Mouse (Mus musculus): ENCODE measurements around the gene Rundc3a. TPM values are rescaled to one million over a fixed set of nuclear protein-coding genes. Genes with fewer than 3 reads are reported as not detected.
A peak's percentile ranks its signal among the peaks of the same experiment; 100 is the strongest.

Rundc3a gene
- 53.7 and 55.6 TPM in 2 replicates for polyA plus RNA-seq (2012; rRNA removed)

DNA sequence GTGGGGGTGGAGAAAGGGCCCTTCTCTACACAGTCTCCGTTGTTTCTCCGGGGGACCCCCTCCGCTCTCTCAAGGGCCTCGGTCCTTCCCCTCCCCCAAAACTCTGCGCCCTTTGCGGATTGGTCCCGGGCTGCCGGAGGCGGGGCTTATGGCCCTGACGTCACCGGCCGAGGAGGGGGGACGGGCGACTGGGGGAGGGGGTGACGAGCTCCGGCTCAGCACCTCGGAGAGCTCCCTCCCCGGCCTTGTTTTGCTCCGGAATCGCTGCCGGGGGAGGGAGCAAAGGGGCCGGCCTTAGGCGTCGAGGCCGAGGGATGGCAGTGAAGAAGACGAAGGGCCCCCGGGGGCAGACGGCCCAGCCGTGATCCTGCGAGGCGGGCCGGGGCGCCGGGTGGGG is at the start of gene Rundc3a:
TSS of gene Rundc3a (plus strand) at position 166 of the 397 bp plus-strand sequence.
- TF ChIP-seq POLR2A (IDR thresholded peaks at IDR 0.05; ENCODE audit: control insufficient read depth, low read depth, low read length), result no peak
- TF ChIP-seq CTCF (IDR thresholded peaks at IDR 0.05; ENCODE audit: control insufficient read depth, insufficient read depth, insufficient replicate concordance, low read depth, low read length), result no peak
- Histone ChIP-seq H3K4me3 (ENCODE audit: control insufficient read depth, low read depth, low read length) (peak within 1 kb of the TSS; percentile 72), H3K4me1 (ENCODE audit: control insufficient read depth, insufficient read depth, low read length) (peaks cover 17% of the 10 kb centered on the region), H3K27me3 (ENCODE audit: control insufficient read depth, insufficient read depth, low read length) (no peaks in the 10 kb centered on the region), H3K36me3 (ENCODE audit: control insufficient read depth, insufficient read depth, low read length) (no peaks in the 10 kb centered on the region), H3K27ac (ENCODE audit: control insufficient read depth, insufficient read depth, low read depth, low read length) (no peak within 1 kb of the TSS)

DNA sequence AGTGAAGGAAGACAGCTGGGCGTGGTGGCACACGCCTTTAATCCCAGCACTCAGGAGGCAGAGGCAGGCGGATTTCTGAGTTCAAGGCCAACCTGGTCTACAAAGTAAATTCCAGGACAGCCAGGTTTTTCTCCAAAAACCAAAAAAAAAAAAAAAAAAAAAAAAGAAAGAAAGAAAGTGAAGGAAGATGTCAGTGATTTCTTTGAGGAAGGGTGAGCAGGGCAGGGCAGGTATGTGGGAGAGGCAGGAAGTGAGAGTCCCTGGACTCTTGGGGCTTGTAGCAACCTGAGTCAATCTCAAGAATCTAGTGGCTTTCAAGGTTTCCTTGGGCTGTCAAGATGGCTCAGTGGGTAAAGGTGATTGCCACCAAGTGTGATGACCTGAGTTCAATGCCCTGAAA is 48.7 kb upstream of the Rundc3a start:
- Histone ChIP-seq H3K27me3 (ENCODE audit: control insufficient read depth, insufficient read depth, low read length) (no peaks in the 10 kb centered on the region), H3K4me1 (ENCODE audit: control insufficient read depth, insufficient read depth, low read length) (no peaks in the 10 kb centered on the region), H3K36me3 (ENCODE audit: control insufficient read depth, insufficient read depth, low read length) (no peaks in the 10 kb centered on the region), H3K27ac (ENCODE audit: control insufficient read depth, insufficient read depth, low read depth, low read length) (no peak overlapping the region), H3K4me3 (ENCODE audit: control insufficient read depth, low read depth, low read length) (no peak overlapping the region)
- no peak for TF ChIP-seq POLR2A (IDR thresholded peaks at IDR 0.05; ENCODE audit: control insufficient read depth, low read depth, low read length)
- TF ChIP-seq CTCF (IDR thresholded peaks at IDR 0.05; ENCODE audit: control insufficient read depth, insufficient read depth, insufficient replicate concordance, low read depth, low read length), result no peak

DNA sequence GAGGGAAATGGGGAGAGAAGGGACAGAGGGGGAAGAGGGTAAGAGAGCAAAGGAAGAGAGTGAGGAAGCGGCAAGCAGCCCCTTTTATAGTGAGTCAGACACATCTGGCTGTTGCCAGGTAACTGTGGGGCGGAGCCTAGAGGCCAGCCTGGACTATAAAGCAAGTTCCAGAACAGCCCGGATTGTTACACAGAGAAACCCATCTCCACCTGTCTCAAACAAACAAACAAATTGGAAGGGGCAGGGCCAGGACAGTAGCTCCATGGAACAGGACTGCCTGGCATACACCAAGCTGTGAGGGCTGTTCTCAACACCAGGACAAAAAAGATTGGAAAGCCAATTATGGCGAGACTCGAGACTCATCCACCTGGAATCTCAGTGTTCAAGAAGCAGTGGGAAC is 46.3 kb upstream of the Rundc3a start:
- H3K27me3 ChIP-seq (ENCODE audit: control insufficient read depth, insufficient read depth, low read length), result no peaks in the 10 kb centered on the region
- no peaks in the 10 kb centered on the region for H3K4me1 ChIP-seq (ENCODE audit: control insufficient read depth, insufficient read depth, low read length)
- no peak overlapping the region for H3K27ac ChIP-seq (ENCODE audit: control insufficient read depth, insufficient read depth, low read depth, low read length)
- peak overlapping the region; percentile 79 for H3K4me3 ChIP-seq (ENCODE audit: control insufficient read depth, low read depth, low read length)
- H3K36me3 ChIP-seq (ENCODE audit: control insufficient read depth, insufficient read depth, low read length), result no peaks in the 10 kb centered on the region
- TF ChIP-seq POLR2A (IDR thresholded peaks at IDR 0.05; ENCODE audit: control insufficient read depth, low read depth, low read length) (peak; percentile 33; the same call in 1 of the 2 replicates), CTCF (IDR thresholded peaks at IDR 0.05; ENCODE audit: control insufficient read depth, insufficient read depth, insufficient replicate concordance, low read depth, low read length) (no peak)

DNA sequence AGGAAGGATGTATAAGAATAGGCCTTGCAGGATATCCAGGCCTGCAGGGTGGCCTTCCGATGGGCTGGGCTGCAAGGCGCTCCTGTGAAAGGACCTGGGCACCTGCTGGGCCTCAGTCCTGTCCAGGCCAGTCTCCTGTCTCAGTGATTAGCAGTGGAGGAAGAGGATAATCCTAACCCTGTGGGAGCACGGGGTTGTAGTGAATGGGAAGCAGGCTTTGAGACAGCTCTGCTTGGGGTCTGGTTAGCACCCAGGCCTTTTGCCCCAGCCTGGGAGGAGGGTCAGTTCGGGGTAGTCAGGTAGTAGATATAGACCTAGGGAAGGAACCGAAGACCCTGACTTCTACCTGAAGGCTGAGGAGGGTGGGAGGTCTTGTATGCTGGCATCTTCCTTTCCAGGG is 45.5 kb upstream of the Rundc3a start:
- Histone ChIP-seq H3K27me3 (ENCODE audit: control insufficient read depth, insufficient read depth, low read length) (no peaks in the 10 kb centered on the region), H3K36me3 (ENCODE audit: control insufficient read depth, insufficient read depth, low read length) (no peaks in the 10 kb centered on the region), H3K27ac (ENCODE audit: control insufficient read depth, insufficient read depth, low read depth, low read length) (no peak overlapping the region), H3K4me1 (ENCODE audit: control insufficient read depth, insufficient read depth, low read length) (no peaks in the 10 kb centered on the region), H3K4me3 (ENCODE audit: control insufficient read depth, low read depth, low read length) (peak overlapping the region; percentile 70)
- TF ChIP-seq CTCF (IDR thresholded peaks at IDR 0.05; ENCODE audit: control insufficient read depth, insufficient read depth, insufficient replicate concordance, low read depth, low read length) (no peak), POLR2A (IDR thresholded peaks at IDR 0.05; ENCODE audit: control insufficient read depth, low read depth, low read length) (no peak)

DNA sequence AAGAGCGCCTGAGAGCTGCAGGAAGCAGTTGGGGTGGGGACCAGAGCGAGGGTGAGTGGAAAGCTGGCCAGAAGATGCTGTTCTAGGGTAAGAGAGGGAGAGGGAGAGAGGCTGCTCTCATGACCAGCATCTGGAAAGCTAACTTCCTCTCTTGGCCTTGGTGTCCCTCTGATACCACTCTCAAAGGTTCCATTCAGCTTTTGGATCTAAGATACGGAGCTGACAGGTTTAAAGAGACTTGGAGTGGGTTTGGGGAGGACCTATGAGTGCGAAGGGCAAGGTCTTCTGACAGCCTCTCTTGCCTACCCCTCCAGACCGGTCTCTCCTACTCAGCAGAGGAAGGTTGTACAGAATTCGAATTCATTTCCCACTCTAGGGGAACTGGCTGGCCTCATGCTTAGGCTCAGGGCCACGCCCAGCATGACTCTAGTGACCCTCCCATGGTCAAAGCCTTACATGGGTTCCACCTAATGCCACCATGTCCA is 45.1 kb upstream of the Rundc3a start:
- no peak overlapping the region for H3K27ac ChIP-seq (ENCODE audit: control insufficient read depth, insufficient read depth, low read depth, low read length)
- no peaks in the 10 kb centered on the region for H3K36me3 ChIP-seq (ENCODE audit: control insufficient read depth, insufficient read depth, low read length)
- H3K4me3 ChIP-seq (ENCODE audit: control insufficient read depth, low read depth, low read length), result peak overlapping the region; percentile 70
- H3K4me1 ChIP-seq (ENCODE audit: control insufficient read depth, insufficient read depth, low read length), result no peaks in the 10 kb centered on the region
- TF ChIP-seq POLR2A (IDR thresholded peaks at IDR 0.05; ENCODE audit: control insufficient read depth, low read depth, low read length) (no peak), CTCF (IDR thresholded peaks at IDR 0.05; ENCODE audit: control insufficient read depth, insufficient read depth, insufficient replicate concordance, low read depth, low read length) (no peak)
- no peaks in the 10 kb centered on the region for H3K27me3 ChIP-seq (ENCODE audit: control insufficient read depth, insufficient read depth, low read length)

DNA sequence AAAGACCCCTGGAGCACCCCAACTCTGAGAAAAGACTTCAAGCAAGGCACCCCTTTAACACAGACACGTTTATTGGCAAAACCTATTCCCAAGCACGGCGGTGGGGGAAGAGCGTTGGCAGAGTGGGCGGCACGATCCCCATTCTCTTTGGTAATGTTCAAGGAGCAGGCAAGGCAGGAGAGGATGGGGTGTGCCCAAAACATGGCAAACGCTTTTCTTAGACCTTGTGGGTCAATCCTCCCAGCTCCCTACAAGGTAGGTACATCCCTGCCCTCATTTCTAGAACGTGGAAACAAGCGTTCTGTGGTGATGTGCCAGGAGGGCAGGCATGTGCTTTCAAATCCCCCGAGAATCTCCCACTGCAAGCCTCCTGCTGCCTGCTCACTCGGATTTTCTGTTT is 44.4 kb upstream of the Rundc3a start:
- Histone ChIP-seq H3K36me3 (ENCODE audit: control insufficient read depth, insufficient read depth, low read length) (no peaks in the 10 kb centered on the region), H3K27ac (ENCODE audit: control insufficient read depth, insufficient read depth, low read depth, low read length) (no peak overlapping the region), H3K4me1 (ENCODE audit: control insufficient read depth, insufficient read depth, low read length) (no peaks in the 10 kb centered on the region), H3K4me3 (ENCODE audit: control insufficient read depth, low read depth, low read length) (peak overlapping the region; percentile 63), H3K27me3 (ENCODE audit: control insufficient read depth, insufficient read depth, low read length) (no peaks in the 10 kb centered on the region)
- no peak for TF ChIP-seq POLR2A (IDR thresholded peaks at IDR 0.05; ENCODE audit: control insufficient read depth, low read depth, low read length)
- TF ChIP-seq CTCF (IDR thresholded peaks at IDR 0.05; ENCODE audit: control insufficient read depth, insufficient read depth, insufficient replicate concordance, low read depth, low read length), result no peak

DNA sequence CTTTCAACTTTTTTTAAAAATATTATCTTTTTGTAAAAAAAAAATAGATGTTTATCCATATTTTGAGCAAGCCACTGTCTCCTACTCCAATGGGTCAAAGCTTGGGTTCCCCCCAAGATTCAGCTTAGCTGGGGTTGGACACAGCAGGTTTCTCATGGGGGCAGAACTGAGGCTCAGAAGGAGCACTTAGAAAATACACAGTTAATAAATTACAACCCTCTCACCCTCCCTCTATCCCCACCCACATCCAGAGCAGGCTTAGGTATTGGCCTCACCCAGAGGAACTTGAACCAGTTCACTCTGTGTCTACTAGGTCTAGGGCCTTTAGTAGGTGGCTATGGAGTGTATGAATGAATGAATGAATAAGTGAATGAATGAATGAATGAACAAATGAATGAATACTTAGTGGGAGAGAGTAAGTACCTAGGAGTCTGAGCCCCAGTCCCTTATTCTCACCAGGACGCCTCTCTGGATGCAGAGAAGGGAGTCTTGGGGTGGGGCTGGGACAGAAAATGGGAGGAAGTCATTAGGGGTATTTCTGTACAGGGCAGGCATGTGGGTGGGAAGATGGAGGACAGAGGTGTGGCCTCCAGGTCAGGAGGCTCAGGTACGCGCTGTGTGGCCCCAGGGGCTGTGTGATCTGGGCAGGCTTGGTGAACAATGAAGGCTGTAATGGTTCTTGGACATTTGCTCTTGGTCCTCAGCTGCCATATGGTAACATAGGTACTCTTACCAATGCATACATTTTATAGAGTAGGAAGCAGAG is 43.8 kb upstream of the Rundc3a start:
- Histone ChIP-seq H3K36me3 (ENCODE audit: control insufficient read depth, insufficient read depth, low read length) (no peaks in the 10 kb centered on the region), H3K27me3 (ENCODE audit: control insufficient read depth, insufficient read depth, low read length) (no peaks in the 10 kb centered on the region), H3K27ac (ENCODE audit: control insufficient read depth, insufficient read depth, low read depth, low read length) (no peak overlapping the region), H3K4me3 (ENCODE audit: control insufficient read depth, low read depth, low read length) (peak overlapping the region; percentile 15; the same call in 1 of the 2 replicates), H3K4me1 (ENCODE audit: control insufficient read depth, insufficient read depth, low read length) (no peaks in the 10 kb centered on the region)
- TF ChIP-seq CTCF (IDR thresholded peaks at IDR 0.05; ENCODE audit: control insufficient read depth, insufficient read depth, insufficient replicate concordance, low read depth, low read length) (no peak), POLR2A (IDR thresholded peaks at IDR 0.05; ENCODE audit: control insufficient read depth, low read depth, low read length) (no peak)
